Mouse (Mus musculus) MEL (cell line): ENCODE measurements around the gene Exoc4. TPM values are rescaled to one million over a fixed set of nuclear protein-coding genes. Genes with fewer than 3 reads are reported as not detected.
A peak's percentile ranks its signal among the peaks of the same experiment; 100 is the strongest.

Experiments used
- DNase-seq: peaks from one replicate; pipeline ENCODE4 v3.0.0; 2011; ENCODE audit warnings: low read depth, low spot score
- H3K27ac ChIP-seq: 2 replicates; pipeline ENCODE4 v1.5.1; 2012; ENCODE audit warnings: low read depth, mild to moderate bottlenecking, control low read depth, low read length, moderate library complexity; ENCODE audit not compliant: control insufficient read depth
- H3K27me3 ChIP-seq, 2 experiments: fragments of 150-350 bp in 1 of 2; sonication (generic) in 1 of 2; 2 replicates each; pipeline ENCODE4 v1.6.1; 2012; ENCODE audit warnings: low read length in 2 of 2, mild to moderate bottlenecking in 2 of 2, improper control_type of control experiment in 1 of 2, moderate library complexity in 1 of 2; ENCODE audit not compliant: insufficient read depth in 2 of 2, control insufficient read depth in 1 of 2
- H3K36me3 ChIP-seq, 2 experiments: 2 replicates each; pipeline ENCODE4 v1.6.1; 2012 to 2014; ENCODE audit warnings: low read length in 2 of 2, improper control_type of control experiment in 1 of 2, inconsistent platforms in 1 of 2, mild to moderate bottlenecking in 1 of 2; ENCODE audit not compliant: insufficient read depth in 2 of 2, control insufficient read depth in 1 of 2
- H3K4me1 ChIP-seq, 2 experiments: fragments of 150-350 bp in 1 of 2; sonication (generic) in 1 of 2; 2 replicates each; pipeline ENCODE4 v1.6.1; 2012; ENCODE audit warnings: low read length in 2 of 2, improper control_type of control experiment in 1 of 2, mild to moderate bottlenecking in 1 of 2; ENCODE audit not compliant: insufficient read depth in 2 of 2, control insufficient read depth in 1 of 2
- H3K4me3 ChIP-seq, 2 experiments: fragments of 150-350 bp in 1 of 2; sonication (generic) in 1 of 2; 2 replicates each; pipeline ENCODE4 v1.5.1; 2012; ENCODE audit warnings: low read depth in 2 of 2, low read length in 2 of 2, mild to moderate bottlenecking in 2 of 2, moderate library complexity in 2 of 2, control low read depth in 1 of 2, improper control_type of control experiment in 1 of 2; ENCODE audit not compliant: control insufficient read depth in 1 of 2, insufficient read depth in 1 of 2
- H3K79me2 ChIP-seq: 2 replicates; pipeline ENCODE4 v1.6.1; 2012; ENCODE audit warnings: mild to moderate bottlenecking, low read length, moderate library complexity; ENCODE audit not compliant: control insufficient read depth, poor library complexity, insufficient read depth
- H3K9ac ChIP-seq: 2 replicates; pipeline ENCODE4 v1.6.1; 2012; ENCODE audit warnings: low read depth, mild to moderate bottlenecking, control low read depth, low read length, moderate library complexity; ENCODE audit not compliant: control insufficient read depth, poor library complexity, severe bottlenecking
- H3K9me3 ChIP-seq: fragments of 150-350 bp; sonication (generic); replicated peaks from 2 replicates; pipeline ENCODE4 v1.6.1; 2012; ENCODE audit warnings: mild to moderate bottlenecking, low read length, improper control_type of control experiment, moderate library complexity; ENCODE audit not compliant: insufficient read depth
- BHLHE40 ChIP-seq: IDR thresholded peaks from 2 replicates; pipeline ENCODE4 v1.6.1; 2012; ENCODE audit warnings: low read depth, mild to moderate bottlenecking, inconsistent platforms, low read length, improper control_type of control experiment, borderline replicate concordance
- CHD1 ChIP-seq: IDR thresholded peaks from 2 replicates; pipeline ENCODE4 v1.6.1; 2012; ENCODE audit warnings: low read depth, mild to moderate bottlenecking, inconsistent platforms, low read length, improper control_type of control experiment
- CHD2 ChIP-seq: IDR thresholded peaks from 2 replicates; pipeline ENCODE4 v1.6.1; 2011; ENCODE audit warnings: low read length, improper control_type of control experiment
- CTCF ChIP-seq, 3 experiments: IDR thresholded peaks in 2 of 3; conservative IDR thresholded peaks in 1 of 3; 2 replicates each; pipeline ENCODE4 v1.5.1; 2011 to 2012; ENCODE audit warnings: low read length in 3 of 3, low read depth in 2 of 3, mild to moderate bottlenecking in 2 of 3, improper control_type of control experiment in 1 of 3, inconsistent platforms in 1 of 3, mixed read lengths in 1 of 3, moderate library complexity in 1 of 3; ENCODE audit not compliant: control insufficient read depth in 1 of 3, insufficient read depth in 1 of 3, poor library complexity in 1 of 3, severe bottlenecking in 1 of 3
- E2F4 ChIP-seq: IDR thresholded peaks from 2 replicates; pipeline ENCODE4 v1.6.1; 2011; ENCODE audit warnings: low read depth, low read length, improper control_type of control experiment, borderline replicate concordance
- ELF1 ChIP-seq: IDR thresholded peaks from 2 replicates; pipeline ENCODE4 v1.6.1; 2014; ENCODE audit warnings: low read depth, mild to moderate bottlenecking, inconsistent platforms, low read length, improper control_type of control experiment, moderate library complexity
- EP300 ChIP-seq, 2 experiments: IDR thresholded peaks; 2 replicates each; pipeline ENCODE4 v1.6.1; 2011; ENCODE audit warnings: improper control_type of control experiment in 2 of 2, low read length in 2 of 2, low read depth in 1 of 2, mild to moderate bottlenecking in 1 of 2
- ETS1 ChIP-seq: IDR thresholded peaks from 2 replicates; pipeline ENCODE4 v1.6.1; 2012; ENCODE audit warnings: low read depth, mild to moderate bottlenecking, inconsistent platforms, low read length, improper control_type of control experiment, moderate library complexity
- GABPA ChIP-seq: IDR thresholded peaks from 2 replicates; pipeline ENCODE4 v1.6.1; 2012; ENCODE audit warnings: low read depth, mild to moderate bottlenecking, inconsistent platforms, low read length, improper control_type of control experiment, moderate library complexity
- GATA1 ChIP-seq: IDR thresholded peaks from 2 replicates; pipeline ENCODE4 v1.6.1; 2011; ENCODE audit warnings: low read depth, low read length, improper control_type of control experiment
- HCFC1 ChIP-seq: IDR thresholded peaks from 2 replicates; pipeline ENCODE4 v1.6.1; 2012; ENCODE audit warnings: low read depth, mild to moderate bottlenecking, inconsistent platforms, low read length, improper control_type of control experiment, moderate library complexity
- JUND ChIP-seq: IDR thresholded peaks from 2 replicates; pipeline ENCODE4 v1.6.1; 2011; ENCODE audit warnings: low read depth, mild to moderate bottlenecking, improper control_type of control experiment, low read length
- KAT2A ChIP-seq: conservative IDR thresholded peaks from 2 replicates; pipeline ENCODE4 v1.6.1; 2012; ENCODE audit warnings: low read depth, low read length, improper control_type of control experiment, inconsistent platforms
- MAX ChIP-seq: IDR thresholded peaks from 2 replicates; pipeline ENCODE4 v1.6.1; 2011; ENCODE audit warnings: low read length, improper control_type of control experiment
- MAZ ChIP-seq: IDR thresholded peaks from 2 replicates; pipeline ENCODE4 v1.6.1; 2012; ENCODE audit warnings: low read depth, mild to moderate bottlenecking, inconsistent platforms, low read length, improper control_type of control experiment
- MYB ChIP-seq: IDR thresholded peaks from 2 replicates; pipeline ENCODE4 v1.6.1; 2011; ENCODE audit warnings: mild to moderate bottlenecking, low read depth, low read length, improper control_type of control experiment
- MYC ChIP-seq: IDR thresholded peaks from 2 replicates; pipeline ENCODE4 v1.6.1; 2011; ENCODE audit warnings: low read depth, mild to moderate bottlenecking, low read length, improper control_type of control experiment, moderate library complexity
- NRF1 ChIP-seq: IDR thresholded peaks from 2 replicates; pipeline ENCODE4 v1.6.1; 2014; ENCODE audit warnings: low read depth, mild to moderate bottlenecking, inconsistent platforms, low read length, improper control_type of control experiment, moderate library complexity; ENCODE audit not compliant: poor library complexity, insufficient read depth, severe bottlenecking
- POLR2A ChIP-seq, 2 experiments: IDR thresholded peaks; 2 replicates each; pipeline ENCODE4 v1.6.1; 2011 to 2012; ENCODE audit warnings: low read length in 2 of 2, mild to moderate bottlenecking in 2 of 2, control low read depth in 1 of 2, improper control_type of control experiment in 1 of 2, low read depth in 1 of 2, moderate library complexity in 1 of 2; ENCODE audit not compliant: control insufficient read depth in 1 of 2, insufficient read depth in 1 of 2, poor library complexity in 1 of 2
- POLR2AphosphoS2 ChIP-seq: IDR thresholded peaks from 2 replicates; pipeline ENCODE4 v1.6.1; 2011; ENCODE audit warnings: low read length, improper control_type of control experiment
- POLR2AphosphoS5 ChIP-seq: IDR thresholded peaks from 2 replicates; pipeline ENCODE4 v1.6.1; 2012; ENCODE audit warnings: low read depth, borderline replicate concordance, mild to moderate bottlenecking, inconsistent platforms, low read length, moderate library complexity, mixed read lengths
- RCOR1 ChIP-seq: IDR thresholded peaks from 2 replicates; pipeline ENCODE4 v1.6.1; 2012; ENCODE audit warnings: low read depth, mild to moderate bottlenecking, inconsistent platforms, low read length, improper control_type of control experiment
- SIN3A ChIP-seq: IDR thresholded peaks from 2 replicates; pipeline ENCODE4 v1.6.1; 2012; ENCODE audit warnings: low read length, improper control_type of control experiment, inconsistent platforms
- TAL1 ChIP-seq: IDR thresholded peaks from 2 replicates; pipeline ENCODE4 v1.6.1; 2012; ENCODE audit warnings: mild to moderate bottlenecking, inconsistent platforms, low read length, moderate library complexity, mixed read lengths
- TCF12 ChIP-seq: IDR thresholded peaks from 2 replicates; pipeline ENCODE4 v1.6.1; 2014; ENCODE audit warnings: low read depth, mild to moderate bottlenecking, inconsistent platforms, low read length, improper control_type of control experiment, moderate library complexity
- USF1 ChIP-seq: IDR thresholded peaks from 2 replicates; pipeline ENCODE4 v1.6.1; 2014; ENCODE audit warnings: low read depth, mild to moderate bottlenecking, inconsistent platforms, low read length, improper control_type of control experiment, moderate library complexity
- USF2 ChIP-seq, 2 experiments: IDR thresholded peaks; 2 replicates each; pipeline ENCODE4 v1.6.1; 2011 to 2012; ENCODE audit warnings: improper control_type of control experiment in 2 of 2, low read length in 2 of 2, borderline replicate concordance in 1 of 2, inconsistent platforms in 1 of 2, low read depth in 1 of 2, mild to moderate bottlenecking in 1 of 2; ENCODE audit not compliant: insufficient read depth in 1 of 2
- ZC3H11A ChIP-seq: IDR thresholded peaks from 2 replicates; pipeline ENCODE4 v1.6.1; 2012; ENCODE audit warnings: low read depth, mild to moderate bottlenecking, inconsistent platforms, low read length, improper control_type of control experiment
- ZKSCAN1 ChIP-seq: IDR thresholded peaks from 2 replicates; pipeline ENCODE4 v1.6.1; 2012; ENCODE audit warnings: low read depth, mild to moderate bottlenecking, inconsistent platforms, low read length, improper control_type of control experiment, moderate library complexity
- ZMIZ1 ChIP-seq: IDR thresholded peaks from 2 replicates; pipeline ENCODE4 v1.6.1; 2012; ENCODE audit warnings: low read depth, mild to moderate bottlenecking, inconsistent platforms, low read length, improper control_type of control experiment, moderate library complexity
- ZNF384 ChIP-seq: IDR thresholded peaks from 2 replicates; pipeline ENCODE4 v1.6.1; 2012; ENCODE audit warnings: low read depth, mild to moderate bottlenecking, inconsistent platforms, low read length, improper control_type of control experiment
- polyA plus RNA-seq, 2 experiments: library from polyadenylated mRNA; stranded (reverse) in 1 of 2; unstranded in 1 of 2; fragments of >175 nt in 1 of 2; fragments of >200 nt in 1 of 2; gene quantifications; 2 replicates each; pipeline versions ENCODE4 v1.2.1 to v1.2.4; 2012; ENCODE audit warnings: low replicate concordance in 2 of 2, low read depth in 1 of 2; ENCODE audit not compliant: insufficient read length in 2 of 2, insufficient read depth in 1 of 2, missing spikeins in 1 of 2
- total RNA-seq: library from RNA; depleted of rRNA; stranded (reverse); fragments of 300-350 nt; gene quantifications from 2 replicates; pipeline ENCODE4 v1.2.3, GENCODE M21; 2012

Exoc4 gene
- total and polyA plus RNA-seq, 3 experiments: 16.4 to 22.6 TPM; not detected in 1

DNA sequence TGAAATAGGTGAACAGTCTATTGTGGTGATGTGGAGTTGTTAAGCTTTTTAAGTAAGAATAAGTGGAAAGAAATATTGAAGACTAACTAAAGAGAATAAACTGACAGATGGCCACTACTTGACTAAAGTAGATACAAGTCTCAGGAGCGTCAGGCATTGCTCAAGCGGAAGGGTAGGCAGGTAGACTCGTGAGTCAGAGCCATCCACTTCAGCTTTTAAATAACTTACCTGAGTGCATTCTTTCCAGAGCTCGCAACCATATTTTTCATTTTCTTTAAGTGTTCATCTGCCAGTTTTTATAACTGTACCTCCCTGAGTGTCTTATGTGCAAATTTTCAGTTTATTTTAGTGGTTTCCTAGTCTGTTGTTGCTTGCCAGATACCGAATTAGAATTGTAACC is 219.6 kb downstream of the Exoc4 start:
- Histone ChIP-seq H3K79me2 (no peaks in the 10 kb centered on the region), H3K27me3 (no peaks in the 10 kb centered on the region), H3K9ac (no peak overlapping the region), H3K36me3 (peaks cover 0 to 18% of the 10 kb centered on the region in 2 experiments; a peak in 2 of 4 replicates), H3K9me3 (no peaks in the 10 kb centered on the region), H3K4me1 (peaks cover 0 to 8% of the 10 kb centered on the region in 2 experiments; a peak in 2 of 4 replicates), H3K4me3 (no peak overlapping the region), H3K27ac (no peak overlapping the region)
- DNase-seq: no peak
- TF ChIP-seq MAX (no peak), EP300 (IDR thresholded peaks at IDR 0.05; ENCODE audit: low read depth in 1 of 2, low read length in 2 of 2) (no peak), SIN3A (no peak), MAZ (no peak), CHD2 (no peak), USF1 (no peak), BHLHE40 (no peak), MYB (no peak), JUND (no peak), MYC (no peak), CTCF (IDR thresholded peaks at IDR 0.05 in 2 of 3, conservative IDR thresholded peaks at IDR 0.05 in 1 of 3; ENCODE audit: control insufficient read depth in 1 of 3, insufficient read depth in 1 of 3, low read depth in 2 of 3, low read length in 3 of 3, poor library complexity in 1 of 3, severe bottlenecking in 1 of 3) (no peak), ZKSCAN1 (no peak), ZMIZ1 (no peak), ZC3H11A (no peak), HCFC1 (no peak), NRF1 (no peak), CHD1 (no peak), ELF1 (no peak), POLR2A (IDR thresholded peaks at IDR 0.05; ENCODE audit: control insufficient read depth in 1 of 2, insufficient read depth in 1 of 2, low read depth in 1 of 2, low read length in 2 of 2, poor library complexity in 1 of 2) (no peak), ETS1 (no peak)

DNA sequence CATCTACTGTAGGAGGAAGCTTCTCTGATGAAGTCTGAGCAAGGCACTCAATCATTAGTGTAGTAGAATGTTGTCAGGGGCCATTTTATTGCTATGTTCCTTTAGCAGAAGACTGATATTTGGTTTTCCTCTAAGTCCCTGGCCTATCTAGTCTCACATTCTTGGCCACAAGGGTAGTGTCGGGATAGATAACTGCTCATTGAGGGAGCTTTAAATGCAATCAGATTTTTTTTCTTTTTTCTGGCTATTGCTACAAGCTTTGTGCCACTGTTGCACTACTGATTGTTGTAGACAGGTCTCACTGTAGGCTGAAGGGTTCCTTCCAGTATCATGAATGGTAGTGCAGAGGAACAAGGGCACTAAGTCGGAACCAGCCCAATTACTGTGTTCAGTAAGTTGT is 227.2 kb downstream of the Exoc4 start:
- TF ChIP-seq EP300 (IDR thresholded peaks at IDR 0.05; ENCODE audit: low read depth in 1 of 2, low read length in 2 of 2) (peak; percentile 69 to 79; a peak in 3 of 4 replicates), MAX (no peak), POLR2AphosphoS5 (no peak), E2F4 (no peak), MYC (no peak), POLR2AphosphoS2 (no peak), TAL1 (peak; percentile 38; the same call in 1 of the 2 replicates), ELF1 (no peak), ZNF384 (peak; percentile 62), TCF12 (peak; percentile 81; the same call in 1 of the 2 replicates), RCOR1 (peak; percentile 62; the same call in 1 of the 2 replicates), KAT2A (no peak), GATA1 (peak; percentile 66), GABPA (no peak), ZKSCAN1 (no peak), JUND (no peak), USF2 (IDR thresholded peaks at IDR 0.05; ENCODE audit: borderline replicate concordance in 1 of 2, insufficient read depth in 1 of 2, low read depth in 1 of 2, low read length in 2 of 2) (no peak)
- no peak overlapping the region for H3K27ac ChIP-seq
- H3K79me2 ChIP-seq: no peaks in the 10 kb centered on the region
- no peak overlapping the region for H3K9ac ChIP-seq
- no peak overlapping the region for H3K4me3 ChIP-seq
- peaks cover 2 to 5% of the 10 kb centered on the region in 2 experiments; a peak in 2 of 4 replicates for H3K4me1 ChIP-seq
- H3K9me3 ChIP-seq: no peaks in the 10 kb centered on the region
- peaks cover 0 to 17% of the 10 kb centered on the region in 2 experiments; a peak in 2 of 4 replicates for H3K36me3 ChIP-seq
- H3K27me3 ChIP-seq: no peaks in the 10 kb centered on the region
- peak; percentile 55 for DNase-seq
